Mouse (Mus musculus): ENCODE measurements around the gene Prkce. TPM values are rescaled to one million over a fixed set of nuclear protein-coding genes. Genes with fewer than 3 reads are reported as not detected.

The Prkce gene
- polyA plus RNA-seq, 1 experiment = 4.8 TPM

DNA sequence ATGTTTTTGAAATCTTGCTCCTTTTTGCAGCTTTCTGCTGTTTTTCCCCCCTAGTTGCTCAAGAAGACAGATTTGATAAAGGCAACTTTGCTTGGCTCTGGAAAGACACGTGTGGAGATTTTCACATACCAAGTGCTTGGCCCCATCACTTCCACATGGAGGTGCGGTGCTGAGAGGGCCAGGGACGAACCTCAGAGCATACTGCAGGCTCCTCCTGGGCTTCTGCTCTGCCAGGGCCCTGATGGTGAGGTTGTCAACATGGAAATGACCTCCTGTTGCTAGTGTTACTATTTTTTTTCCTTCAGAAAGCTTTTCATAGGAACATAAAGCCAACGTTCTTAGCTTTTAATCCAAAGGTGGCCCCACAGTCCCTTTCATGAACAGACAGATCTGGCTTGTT lies 191.3 kb downstream of the Prkce start:
- WGBS = 61% methylated on average over 4 of the region's 4 CpGs
- peaks cover 4% of the 10 kb centered on the region; the same call in 1 of the 2 replicates for H3K4me1 ChIP-seq (ENCODE audit: control insufficient read depth, insufficient read depth, low read length)
- H3K4me3 ChIP-seq (replicated peaks; ENCODE audit: control insufficient read depth, low read depth, low read length) = no peak overlapping the region
- H3K27ac ChIP-seq (ENCODE audit: control insufficient read depth, insufficient read depth, low read depth, low read length, poor library complexity) = no peak overlapping the region
- TF ChIP-seq CTCF (IDR thresholded peaks at IDR 0.05; ENCODE audit: control insufficient read depth, insufficient read depth, low read length) = no peak
- TF ChIP-seq POLR2A (IDR thresholded peaks at IDR 0.05; ENCODE audit: borderline replicate concordance, control insufficient read depth, low read depth, low read length) = no peak

DNA sequence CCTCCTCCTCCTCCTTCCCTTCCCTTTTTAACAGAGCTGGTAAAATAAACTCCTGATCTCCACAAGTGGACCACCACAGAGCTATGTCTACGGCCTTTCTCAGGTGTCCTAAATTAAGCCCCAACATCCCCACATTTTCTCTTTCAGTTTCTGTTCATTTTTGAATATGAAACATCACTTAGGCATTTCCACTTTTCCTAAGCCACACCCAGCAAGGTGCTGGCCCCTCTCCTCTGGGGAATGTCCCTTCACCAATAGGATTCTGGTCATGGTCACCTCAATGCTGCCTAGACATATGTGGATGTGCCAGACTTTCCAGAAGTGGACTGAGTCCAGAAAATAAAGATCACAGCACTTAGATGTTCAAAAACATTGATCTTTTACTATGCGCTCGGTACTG lies 193.3 kb downstream of the Prkce start:
- 79% methylated on average over 3 of the region's 3 CpGs for WGBS
- Histone ChIP-seq H3K27ac (ENCODE audit: control insufficient read depth, insufficient read depth, low read depth, low read length, poor library complexity) (no peak overlapping the region), H3K4me1 (ENCODE audit: control insufficient read depth, insufficient read depth, low read length) (peaks cover 2% of the 10 kb centered on the region; the same call in 1 of the 2 replicates), H3K4me3 (replicated peaks; ENCODE audit: control insufficient read depth, low read depth, low read length) (no peak overlapping the region)
- TF ChIP-seq CTCF (IDR thresholded peaks at IDR 0.05; ENCODE audit: control insufficient read depth, insufficient read depth, low read length) (no peak), POLR2A (IDR thresholded peaks at IDR 0.05; ENCODE audit: borderline replicate concordance, control insufficient read depth, low read depth, low read length) (no peak)

DNA sequence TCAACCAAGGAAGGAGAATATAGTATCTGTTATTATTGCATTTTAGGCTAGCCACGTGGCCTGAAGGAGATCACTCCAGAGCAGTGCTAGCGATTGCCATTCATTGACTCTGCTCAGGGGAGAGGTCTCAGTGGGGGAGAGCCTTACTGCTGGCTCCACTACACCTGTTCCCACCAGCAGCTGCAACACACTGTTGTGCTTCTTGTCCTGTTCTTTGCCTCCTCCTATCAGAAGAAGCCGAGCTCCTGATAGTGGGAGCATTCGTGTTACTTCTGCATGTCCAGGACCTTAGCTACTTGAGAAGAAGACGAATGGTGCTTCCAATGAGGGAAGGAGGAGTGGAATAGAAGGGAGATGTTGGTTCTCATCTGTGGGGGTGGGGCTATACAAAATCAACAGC lies 195.8 kb downstream of the Prkce start:
- H3K4me3 ChIP-seq (replicated peaks; ENCODE audit: control insufficient read depth, low read depth, low read length) = no peak overlapping the region
- 76% methylated on average over 5 of the region's 5 CpGs for WGBS

DNA sequence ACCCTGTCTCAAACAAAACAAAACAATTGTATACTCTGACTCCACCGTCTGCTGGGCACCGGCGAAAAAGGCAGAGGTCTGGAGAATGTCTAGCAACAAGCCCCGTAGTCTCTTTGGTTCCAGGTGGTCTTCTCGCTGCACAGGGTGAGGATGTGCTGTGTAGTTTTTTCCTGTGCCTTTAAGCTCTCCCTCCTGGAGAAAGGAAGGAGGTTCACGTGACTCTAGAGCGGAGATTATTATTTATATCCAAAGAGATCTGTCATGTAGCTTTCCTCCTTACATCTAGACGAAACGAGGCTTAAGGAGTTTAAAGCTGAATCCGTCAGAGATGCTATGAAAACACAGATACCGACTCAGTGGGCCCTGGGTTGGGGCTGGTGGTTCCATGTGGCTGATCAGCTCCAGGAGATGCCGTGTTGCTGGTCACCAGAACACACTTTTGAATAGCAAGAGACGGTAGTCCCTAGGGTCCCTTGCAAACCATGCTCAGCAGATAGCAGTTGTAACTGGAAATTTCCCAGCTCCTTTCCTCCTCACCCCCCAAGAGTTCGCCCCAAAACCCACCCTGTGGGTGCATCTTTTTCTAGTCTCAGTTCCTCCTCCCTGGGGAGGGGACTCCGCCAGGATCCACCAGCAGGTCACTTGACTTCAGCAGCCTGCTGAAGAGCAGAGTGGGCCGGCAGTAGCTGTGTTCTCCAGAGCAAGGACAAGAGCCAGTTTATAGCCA lies 196.9 kb downstream of the Prkce start:
- Histone ChIP-seq H3K4me1 (ENCODE audit: control insufficient read depth, insufficient read depth, low read length) (no peaks in the 10 kb centered on the region; the same call in 1 of the 2 replicates), H3K4me3 (replicated peaks; ENCODE audit: control insufficient read depth, low read depth, low read length) (no peak overlapping the region), H3K27ac (ENCODE audit: control insufficient read depth, insufficient read depth, low read depth, low read length, poor library complexity) (no peak overlapping the region)
- WGBS = 78% methylated on average over 16 of the region's 16 CpGs
- no peak for TF ChIP-seq CTCF (IDR thresholded peaks at IDR 0.05; ENCODE audit: control insufficient read depth, insufficient read depth, low read length)
- TF ChIP-seq POLR2A (IDR thresholded peaks at IDR 0.05; ENCODE audit: borderline replicate concordance, control insufficient read depth, low read depth, low read length) = no peak

More for the DNA sequence above, 195.8 kb downstream of the Prkce start:
- Histone ChIP-seq H3K27ac (ENCODE audit: control insufficient read depth, insufficient read depth, low read depth, low read length, poor library complexity) (no peak overlapping the region), H3K4me1 (ENCODE audit: control insufficient read depth, insufficient read depth, low read length) (no peaks in the 10 kb centered on the region; the same call in 1 of the 2 replicates)
- TF ChIP-seq CTCF (IDR thresholded peaks at IDR 0.05; ENCODE audit: control insufficient read depth, insufficient read depth, low read length) (no peak), POLR2A (IDR thresholded peaks at IDR 0.05; ENCODE audit: borderline replicate concordance, control insufficient read depth, low read depth, low read length) (no peak)

DNA sequence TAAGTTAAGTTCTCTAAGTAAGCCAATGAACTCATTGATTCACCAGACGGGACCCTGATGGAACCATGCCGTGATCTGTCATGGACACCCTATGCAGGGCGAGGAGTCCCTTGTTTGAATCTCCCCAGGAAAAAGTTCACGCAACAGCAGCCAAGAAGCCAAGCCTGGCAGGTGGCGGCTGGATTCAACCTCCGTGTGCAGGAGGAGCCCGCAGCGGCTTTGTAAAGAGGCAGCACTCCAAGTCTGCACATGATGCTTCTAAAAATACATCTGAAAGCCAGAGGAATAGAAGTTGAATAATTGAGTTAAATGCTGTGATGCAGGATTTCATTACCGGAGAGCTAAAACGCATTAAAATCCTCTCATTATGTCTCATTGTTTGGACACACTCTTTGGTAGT lies 199.3 kb downstream of the Prkce start:
- Histone ChIP-seq H3K4me3 (replicated peaks; ENCODE audit: control insufficient read depth, low read depth, low read length) (no peak overlapping the region), H3K27ac (ENCODE audit: control insufficient read depth, insufficient read depth, low read depth, low read length, poor library complexity) (no peak overlapping the region), H3K4me1 (ENCODE audit: control insufficient read depth, insufficient read depth, low read length) (no peaks in the 10 kb centered on the region; the same call in 1 of the 2 replicates)
- TF ChIP-seq CTCF (IDR thresholded peaks at IDR 0.05; ENCODE audit: control insufficient read depth, insufficient read depth, low read length) (no peak), POLR2A (IDR thresholded peaks at IDR 0.05; ENCODE audit: borderline replicate concordance, control insufficient read depth, low read depth, low read length) (no peak)
- WGBS = 87% methylated on average over 10 of the region's 10 CpGs

DNA sequence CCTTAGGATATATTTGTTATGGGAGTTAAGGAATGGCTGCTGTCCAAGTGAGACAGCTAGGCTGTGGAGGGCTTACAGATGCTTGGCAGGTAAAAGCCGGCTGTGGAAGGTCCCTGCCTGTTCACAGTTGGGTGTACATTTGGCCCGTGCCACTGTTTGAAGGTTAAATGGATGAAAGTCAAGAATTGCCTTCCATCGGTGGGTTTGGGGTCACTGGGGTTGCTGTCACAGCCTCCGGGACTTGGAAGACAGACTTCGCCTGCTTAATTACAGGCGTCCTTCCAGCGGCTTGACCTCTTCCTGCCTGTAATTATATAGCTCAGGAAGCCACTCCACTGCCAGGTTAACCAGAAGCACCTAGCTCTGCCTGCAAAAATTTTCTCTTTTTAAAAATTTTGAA lies 200.1 kb downstream of the Prkce start:
- no peak for TF ChIP-seq POLR2A (IDR thresholded peaks at IDR 0.05; ENCODE audit: borderline replicate concordance, control insufficient read depth, low read depth, low read length)
- no peak for TF ChIP-seq CTCF (IDR thresholded peaks at IDR 0.05; ENCODE audit: control insufficient read depth, insufficient read depth, low read length)
- WGBS = 65% methylated on average over 7 of the region's 7 CpGs
- Histone ChIP-seq H3K4me3 (replicated peaks; ENCODE audit: control insufficient read depth, low read depth, low read length) (no peak overlapping the region), H3K27ac (ENCODE audit: control insufficient read depth, insufficient read depth, low read depth, low read length, poor library complexity) (no peak overlapping the region), H3K4me1 (ENCODE audit: control insufficient read depth, insufficient read depth, low read length) (no peaks in the 10 kb centered on the region; the same call in 1 of the 2 replicates)

DNA sequence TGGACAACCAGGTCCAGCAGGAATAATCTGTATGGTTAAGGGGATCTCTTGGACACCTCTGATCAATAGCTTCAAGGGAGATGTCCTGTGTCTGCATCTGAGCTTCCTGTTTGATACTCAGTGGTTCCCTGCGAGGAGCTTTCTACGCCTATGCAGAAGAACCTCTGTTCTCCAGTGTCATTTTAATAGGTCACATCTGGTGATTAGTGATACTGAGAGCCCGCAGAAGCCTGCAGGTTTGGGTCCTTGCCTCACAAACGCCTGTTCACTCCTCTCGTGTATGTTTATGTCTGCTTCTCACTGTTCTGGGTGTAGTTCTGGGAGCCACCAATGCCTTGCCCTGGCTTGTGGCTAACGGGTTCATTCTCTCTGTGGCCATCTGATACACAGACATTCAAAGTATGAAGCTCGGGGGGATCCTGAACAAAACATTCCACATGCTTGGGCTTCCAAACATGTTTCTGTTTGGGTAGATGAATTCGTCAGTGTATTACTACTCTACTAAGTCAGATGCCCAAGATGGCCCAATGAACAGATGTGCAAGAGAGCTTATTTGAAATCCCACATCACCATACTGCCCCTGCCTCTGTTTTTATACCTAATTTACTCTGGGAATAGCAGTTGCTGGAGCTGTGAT lies 202.6 kb downstream of the Prkce start:
- Histone ChIP-seq H3K4me1 (ENCODE audit: control insufficient read depth, insufficient read depth, low read length) (no peaks in the 10 kb centered on the region; the same call in none of the 2 replicates), H3K27ac (ENCODE audit: control insufficient read depth, insufficient read depth, low read depth, low read length, poor library complexity) (no peak overlapping the region), H3K4me3 (replicated peaks; ENCODE audit: control insufficient read depth, low read depth, low read length) (no peak overlapping the region)
- 76% methylated on average over 8 of the region's 8 CpGs for WGBS
- no peak for TF ChIP-seq CTCF (IDR thresholded peaks at IDR 0.05; ENCODE audit: control insufficient read depth, insufficient read depth, low read length)
- no peak for TF ChIP-seq POLR2A (IDR thresholded peaks at IDR 0.05; ENCODE audit: borderline replicate concordance, control insufficient read depth, low read depth, low read length)

DNA sequence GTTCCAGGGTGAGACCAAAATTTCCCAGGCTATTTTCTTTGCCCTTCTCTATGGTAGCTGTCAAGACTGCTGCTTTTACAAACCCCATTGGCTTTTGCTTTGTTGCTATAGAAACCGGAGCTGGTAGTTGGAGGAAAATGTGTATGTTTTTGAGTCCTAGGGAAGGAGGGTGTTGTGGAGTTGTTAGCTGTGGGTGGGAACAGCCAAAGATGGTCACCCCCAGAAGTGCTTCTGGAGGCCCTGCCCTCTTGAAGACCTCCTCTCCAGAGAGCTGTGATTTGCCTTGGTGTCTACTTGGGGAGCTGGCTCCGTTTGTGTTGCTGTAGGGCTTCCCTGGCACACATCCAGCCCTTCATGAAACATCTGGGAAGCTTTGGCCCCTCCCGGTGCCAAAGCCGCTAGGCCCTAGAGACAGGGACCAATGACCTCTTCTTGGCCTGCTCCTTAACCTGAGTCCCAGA lies 203.5 kb downstream of the Prkce start:
- no peak overlapping the region for H3K27ac ChIP-seq (ENCODE audit: control insufficient read depth, insufficient read depth, low read depth, low read length, poor library complexity)
- no peaks in the 10 kb centered on the region; the same call in none of the 2 replicates for H3K4me1 ChIP-seq (ENCODE audit: control insufficient read depth, insufficient read depth, low read length)
- TF ChIP-seq POLR2A (IDR thresholded peaks at IDR 0.05; ENCODE audit: borderline replicate concordance, control insufficient read depth, low read depth, low read length) (no peak), CTCF (IDR thresholded peaks at IDR 0.05; ENCODE audit: control insufficient read depth, insufficient read depth, low read length) (no peak)
- H3K4me3 ChIP-seq (replicated peaks; ENCODE audit: control insufficient read depth, low read depth, low read length) = no peak overlapping the region
- WGBS = 71% methylated on average over 4 of the region's 4 CpGs

Data from bone marrow, adult 2 months (tissue).